Mouse (Mus musculus): ENCODE data around the gene Mmp17. TPM values are rescaled to one million over a fixed set of nuclear protein-coding genes. Genes with fewer than 3 reads are reported as not detected.
"Not testable (repeated sequence)": the region's sequence is repeated elsewhere in the genome, so short reads cannot be mapped to it uniquely, and the experiment has no call there.

The Mmp17 gene
- polyA plus RNA-seq, 1 experiment from 2014 or later = 1.5 TPM

GRCm38 (mm10) chr5:129594116-129595114, 10.4 kb downstream of the Mmp17 start:
- WGBS = 40% methylated on average over 19 of the region's 19 CpGs
- peak; percentile 61 for ATAC-seq (replicated peaks; ENCODE audit: insufficient number of reproducible peaks, low FRiP score, low TSS enrichment, low read depth)

DNA sequence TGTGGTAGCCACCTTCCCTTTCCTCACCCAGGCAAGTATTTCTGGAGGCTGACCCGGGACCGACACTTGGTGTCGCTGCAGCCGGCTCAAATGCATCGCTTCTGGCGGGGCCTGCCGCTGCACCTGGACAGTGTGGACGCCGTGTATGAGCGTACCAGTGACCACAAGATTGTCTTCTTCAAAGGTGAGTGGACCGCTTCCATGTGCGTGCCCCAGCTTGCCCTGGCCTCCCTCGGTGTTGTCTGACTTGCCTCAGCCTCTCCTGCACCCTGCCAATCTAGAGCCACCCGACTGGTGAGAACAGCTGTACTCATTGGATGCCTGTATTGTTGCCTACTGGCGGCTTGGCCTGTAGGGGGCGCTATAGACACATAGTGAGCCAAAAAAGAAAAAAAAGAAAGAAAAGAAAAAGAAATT, 18.1 kb downstream of the Mmp17 start:
- Histone ChIP-seq H3K4me3 (ENCODE audit: low read depth, low read length) (no peak overlapping the region), H3K4me1 (ENCODE audit: control insufficient read depth, insufficient read depth, low read length) (no peaks in the 10 kb centered on the region), H3K27me3 (ENCODE audit: control insufficient read depth, insufficient read depth, low read length) (no peaks in the 10 kb centered on the region), H3K27ac (replicated peaks; ENCODE audit: low read depth, low read length) (no peak overlapping the region), H3K9me3 (replicated peaks; ENCODE audit: control insufficient read depth, low read length) (no peaks in the 10 kb centered on the region), H3K9ac (replicated peaks; ENCODE audit: low read length) (no peak overlapping the region), H3K36me3 (replicated peaks; ENCODE audit: control insufficient read depth, insufficient read depth, low read depth, low read length) (no peaks in the 10 kb centered on the region; the same call in 1 of the 2 replicates), H3K4me2 (ENCODE audit: low read depth, low read length) (no peak overlapping the region)
- 24% methylated on average over 16 of the region's 16 CpGs for WGBS
- ATAC-seq (replicated peaks; ENCODE audit: insufficient number of reproducible peaks, low FRiP score, low TSS enrichment, low read depth) = no peak
- DNase-seq (ENCODE audit: low spot score) = peak; percentile 51

More at GRCm38 (mm10) chr5:129594116-129595114, 10.4 kb downstream of the Mmp17 start:
- Histone ChIP-seq H3K9ac (replicated peaks; ENCODE audit: low read length) (no peak overlapping the region), H3K27ac (replicated peaks; ENCODE audit: low read depth, low read length) (no peak overlapping the region), H3K9me3 (replicated peaks; ENCODE audit: control insufficient read depth, low read length) (no peaks in the 10 kb centered on the region), H3K4me3 (ENCODE audit: low read depth, low read length) (no peak overlapping the region), H3K4me2 (ENCODE audit: low read depth, low read length) (no peak overlapping the region), H3K27me3 (ENCODE audit: control insufficient read depth, insufficient read depth, low read length) (no peaks in the 10 kb centered on the region), H3K4me1 (ENCODE audit: control insufficient read depth, insufficient read depth, low read length) (no peaks in the 10 kb centered on the region), H3K36me3 (replicated peaks; ENCODE audit: control insufficient read depth, insufficient read depth, low read depth, low read length) (no peaks in the 10 kb centered on the region)
- DNase-seq (ENCODE audit: low spot score) = peak; percentile 88

DNA sequence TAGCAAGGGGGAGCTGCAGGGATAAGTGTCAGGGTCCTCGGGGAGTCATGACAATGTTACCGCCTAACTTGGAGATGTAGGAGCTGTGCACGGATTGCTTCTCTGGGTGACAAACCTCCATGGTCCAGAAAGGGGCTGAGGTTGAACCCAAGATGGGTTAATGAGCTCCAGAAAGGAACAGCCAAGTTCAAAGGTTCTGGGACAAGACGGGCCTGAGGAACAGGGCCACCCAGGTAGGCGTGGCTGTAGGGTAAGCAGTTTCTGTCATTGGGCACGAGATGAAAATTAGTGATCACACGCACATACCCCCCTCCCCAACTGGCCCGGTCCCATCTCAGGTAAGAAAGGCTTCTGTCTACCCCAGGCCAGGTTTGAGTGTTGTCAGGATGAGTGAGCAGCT, 23.5 kb downstream of the Mmp17 start:
- H3K36me3 ChIP-seq (replicated peaks; ENCODE audit: control insufficient read depth, insufficient read depth, low read depth, low read length) = no peaks in the 10 kb centered on the region; the same call in 1 of the 2 replicates
- no peaks in the 10 kb centered on the region for H3K9me3 ChIP-seq (replicated peaks; ENCODE audit: control insufficient read depth, low read length)
- ATAC-seq (replicated peaks; ENCODE audit: insufficient number of reproducible peaks, low FRiP score, low TSS enrichment, low read depth) (no peak), DNase-seq (ENCODE audit: low spot score) (no peak)
- WGBS = 83% methylated on average over 8 of the region's 8 CpGs
- H3K27me3 ChIP-seq (ENCODE audit: control insufficient read depth, insufficient read depth, low read length) = no peaks in the 10 kb centered on the region
- H3K4me3 ChIP-seq (ENCODE audit: low read depth, low read length) = no peak overlapping the region
- no peak overlapping the region for H3K27ac ChIP-seq (replicated peaks; ENCODE audit: low read depth, low read length)
- no peaks in the 10 kb centered on the region for H3K4me1 ChIP-seq (ENCODE audit: control insufficient read depth, insufficient read depth, low read length)
- H3K4me2 ChIP-seq (ENCODE audit: low read depth, low read length) = no peak overlapping the region
- H3K9ac ChIP-seq (replicated peaks; ENCODE audit: low read length) = no peak overlapping the region

GRCm38 (mm10) chr5:129611060-129611459, 27.1 kb downstream of the Mmp17 start:
- Histone ChIP-seq H3K4me2 (ENCODE audit: low read depth, low read length) (no peak overlapping the region), H3K4me1 (ENCODE audit: control insufficient read depth, insufficient read depth, low read length) (no peaks in the 10 kb centered on the region), H3K4me3 (ENCODE audit: low read depth, low read length) (no peak overlapping the region), H3K9ac (replicated peaks; ENCODE audit: low read length) (no peak overlapping the region), H3K9me3 (replicated peaks; ENCODE audit: control insufficient read depth, low read length) (no peaks in the 10 kb centered on the region), H3K27ac (replicated peaks; ENCODE audit: low read depth, low read length) (no peak overlapping the region), H3K36me3 (replicated peaks; ENCODE audit: control insufficient read depth, insufficient read depth, low read depth, low read length) (no peaks in the 10 kb centered on the region), H3K27me3 (ENCODE audit: control insufficient read depth, insufficient read depth, low read length) (no peaks in the 10 kb centered on the region)
- WGBS = 8% methylated on average over 1 of the region's 1 CpGs
- peak; percentile 79 for DNase-seq (ENCODE audit: low spot score)
- no peak for ATAC-seq (replicated peaks; ENCODE audit: insufficient number of reproducible peaks, low FRiP score, low TSS enrichment, low read depth)

GRCm38 (mm10) chr5:129620600-129620999, 36.6 kb downstream of the Mmp17 start:
- H3K9me3 ChIP-seq (replicated peaks; ENCODE audit: control insufficient read depth, low read length); DNase-seq (ENCODE audit: low spot score); H3K36me3 ChIP-seq (replicated peaks; ENCODE audit: control insufficient read depth, insufficient read depth, low read depth, low read length); H3K27me3 ChIP-seq (ENCODE audit: control insufficient read depth, insufficient read depth, low read length); H3K4me2 ChIP-seq (ENCODE audit: low read depth, low read length); ATAC-seq (replicated peaks; ENCODE audit: insufficient number of reproducible peaks, low FRiP score, low TSS enrichment, low read depth); H3K4me3 ChIP-seq (ENCODE audit: low read depth, low read length); H3K4me1 ChIP-seq (ENCODE audit: control insufficient read depth, insufficient read depth, low read length); H3K27ac ChIP-seq (replicated peaks; ENCODE audit: low read depth, low read length); H3K9ac ChIP-seq (replicated peaks; ENCODE audit: low read length): not testable (repeated sequence)
- 61% methylated on average over 9 of the region's 9 CpGs for WGBS

DNA sequence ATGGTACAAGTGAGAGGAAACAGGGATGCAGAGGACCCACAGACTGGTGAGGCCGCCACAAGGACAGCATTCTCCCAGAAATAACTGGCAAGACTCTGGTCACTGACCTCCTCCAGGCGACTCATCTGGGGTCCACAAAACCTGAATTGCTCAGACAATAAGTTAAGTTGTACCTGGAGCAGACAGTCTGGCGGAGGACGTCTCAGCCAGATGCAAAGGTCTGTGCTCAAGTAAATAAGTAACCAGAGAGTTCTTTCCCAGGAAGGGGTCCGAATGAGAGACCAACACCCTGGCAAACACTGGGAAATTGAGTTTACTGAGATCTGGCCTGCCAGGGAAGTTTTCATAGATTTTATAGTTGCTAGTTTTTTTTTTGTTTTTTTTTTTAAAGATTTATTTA, 37.4 kb downstream of the Mmp17 start:
- no peak for DNase-seq (ENCODE audit: low spot score)
- Histone ChIP-seq H3K9me3 (replicated peaks; ENCODE audit: control insufficient read depth, low read length) (no peaks in the 10 kb centered on the region), H3K4me3 (ENCODE audit: low read depth, low read length) (no peak overlapping the region), H3K9ac (replicated peaks; ENCODE audit: low read length) (no peak overlapping the region), H3K27ac (replicated peaks; ENCODE audit: low read depth, low read length) (no peak overlapping the region), H3K36me3 (replicated peaks; ENCODE audit: control insufficient read depth, insufficient read depth, low read depth, low read length) (no peaks in the 10 kb centered on the region), H3K4me2 (ENCODE audit: low read depth, low read length) (no peak overlapping the region), H3K27me3 (ENCODE audit: control insufficient read depth, insufficient read depth, low read length) (no peaks in the 10 kb centered on the region), H3K4me1 (ENCODE audit: control insufficient read depth, insufficient read depth, low read length) (no peaks in the 10 kb centered on the region)
- no peak for ATAC-seq (replicated peaks; ENCODE audit: insufficient number of reproducible peaks, low FRiP score, low TSS enrichment, low read depth)
- 83% methylated on average over 5 of the region's 5 CpGs for WGBS

DNA sequence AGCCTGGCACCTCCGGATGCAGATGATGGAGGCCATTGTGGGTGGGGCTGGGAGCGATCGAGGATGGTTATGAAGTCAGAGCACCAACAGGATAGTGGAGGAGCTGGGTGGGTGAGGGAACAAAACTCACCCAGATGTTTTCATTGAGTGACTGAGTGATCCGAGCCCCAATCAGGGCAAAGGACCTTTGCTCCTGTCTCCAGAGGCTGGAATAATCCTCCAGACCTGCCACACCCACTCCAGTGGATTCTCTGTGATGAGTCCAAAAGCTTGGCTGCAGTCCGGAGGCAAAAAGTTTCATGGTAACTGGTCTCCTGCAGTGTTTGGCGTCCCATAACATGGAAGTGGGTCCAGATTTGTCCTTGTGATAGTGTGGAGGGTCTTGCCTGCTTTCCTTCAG, 42.1 kb downstream of the Mmp17 start:
- WGBS = 86% methylated on average over 6 of the region's 6 CpGs

DNA sequence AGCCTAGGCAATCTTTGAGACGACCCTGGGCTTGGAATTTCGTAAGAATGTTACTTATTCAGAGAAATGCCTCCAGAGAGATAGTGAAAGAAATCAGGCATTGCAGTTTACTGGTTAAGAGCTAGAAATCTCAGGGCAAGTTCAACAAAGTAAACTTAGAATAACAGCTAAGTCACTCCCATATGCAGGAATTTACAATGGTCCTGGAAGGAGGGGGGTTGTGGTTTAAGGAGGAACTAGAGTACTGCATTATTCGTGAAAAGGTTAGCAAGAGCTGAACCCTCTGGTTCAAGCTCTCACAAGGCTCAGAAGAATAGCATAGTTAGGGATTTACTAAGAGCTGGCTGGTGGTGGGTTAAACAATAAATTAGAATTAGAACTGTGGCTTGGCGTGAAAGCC, 42.6 kb downstream of the Mmp17 start:
- H3K4me3 ChIP-seq (ENCODE audit: low read depth, low read length); H3K4me2 ChIP-seq (ENCODE audit: low read depth, low read length); H3K9ac ChIP-seq (replicated peaks; ENCODE audit: low read length); DNase-seq (ENCODE audit: low spot score); H3K4me1 ChIP-seq (ENCODE audit: control insufficient read depth, insufficient read depth, low read length); H3K27ac ChIP-seq (replicated peaks; ENCODE audit: low read depth, low read length); H3K36me3 ChIP-seq (replicated peaks; ENCODE audit: control insufficient read depth, insufficient read depth, low read depth, low read length); H3K27me3 ChIP-seq (ENCODE audit: control insufficient read depth, insufficient read depth, low read length); H3K9me3 ChIP-seq (replicated peaks; ENCODE audit: control insufficient read depth, low read length); ATAC-seq (replicated peaks; ENCODE audit: insufficient number of reproducible peaks, low FRiP score, low TSS enrichment, low read depth): not testable (repeated sequence)
- WGBS = 76% methylated on average over 4 of the region's 4 CpGs

More for the DNA sequence above, 42.1 kb downstream of the Mmp17 start:
- H3K27ac ChIP-seq (replicated peaks; ENCODE audit: low read depth, low read length) = no peak overlapping the region
- no peaks in the 10 kb centered on the region for H3K27me3 ChIP-seq (ENCODE audit: control insufficient read depth, insufficient read depth, low read length)
- H3K4me3 ChIP-seq (ENCODE audit: low read depth, low read length) = no peak overlapping the region
- H3K36me3 ChIP-seq (replicated peaks; ENCODE audit: control insufficient read depth, insufficient read depth, low read depth, low read length) = no peaks in the 10 kb centered on the region
- no peak for ATAC-seq (replicated peaks; ENCODE audit: insufficient number of reproducible peaks, low FRiP score, low TSS enrichment, low read depth)
- H3K9ac ChIP-seq (replicated peaks; ENCODE audit: low read length) = no peak overlapping the region
- no peak overlapping the region for H3K4me2 ChIP-seq (ENCODE audit: low read depth, low read length)
- DNase-seq (ENCODE audit: low spot score) = no peak
- H3K9me3 ChIP-seq (replicated peaks; ENCODE audit: control insufficient read depth, low read length) = no peaks in the 10 kb centered on the region
- H3K4me1 ChIP-seq (ENCODE audit: control insufficient read depth, insufficient read depth, low read length) = no peaks in the 10 kb centered on the region
